Mouse (Mus musculus) liver, adult 2 months (tissue): ENCODE data around the gene Ndufs7. TPM values are rescaled to one million over a fixed set of nuclear protein-coding genes. Genes with fewer than 3 reads are reported as not detected.
A peak's percentile ranks its signal among the peaks of the same experiment; 100 is the strongest.

Source experiments
- DNase-seq: peaks from one replicate; pipeline ENCODE4 v3.0.0-alpha.2; 2011; ENCODE audit warnings: low read depth, low spot score; ENCODE audit errors: extremely low read depth
- H3K27ac ChIP-seq: fragments of 200-500 bp; replicated peaks from 2 replicates; pipeline ENCODE4 v1.5.1; 2012; ENCODE audit warnings: low read depth, mild to moderate bottlenecking, control low read depth, inconsistent platforms, low read length; ENCODE audit not compliant: insufficient read depth
- H3K27me3 ChIP-seq: fragments of 200-500 bp; 2 replicates; pipeline ENCODE4 v1.6.1; 2012; ENCODE audit warnings: mild to moderate bottlenecking, moderate library complexity, low read length, inconsistent platforms; ENCODE audit not compliant: control insufficient read depth, insufficient read depth
- H3K36me3 ChIP-seq: fragments of 200-500 bp; 2 replicates; pipeline ENCODE4 v1.6.1; 2012; ENCODE audit warnings: low read length, inconsistent platforms; ENCODE audit not compliant: control insufficient read depth, insufficient read depth
- H3K4me1 ChIP-seq: fragments of 200-500 bp; 2 replicates; pipeline ENCODE4 v1.6.1; 2011; ENCODE audit warnings: low read length; ENCODE audit not compliant: control insufficient read depth, insufficient read depth
- H3K4me3 ChIP-seq: fragments of 200-500 bp; 2 replicates; pipeline ENCODE4 v1.5.1; 2011; ENCODE audit warnings: low read depth, mild to moderate bottlenecking, control low read depth, low read length, moderate library complexity; ENCODE audit not compliant: insufficient read depth
- H3K79me2 ChIP-seq: fragments of 200-500 bp; 2 replicates; pipeline ENCODE4 v1.6.1; 2012; ENCODE audit warnings: inconsistent platforms, mild to moderate bottlenecking, low read length, moderate library complexity; ENCODE audit not compliant: control insufficient read depth, insufficient read depth
- H3K9ac ChIP-seq: fragments of 200-500 bp; 2 replicates; pipeline ENCODE4 v1.6.1; 2012; ENCODE audit warnings: low read depth, mild to moderate bottlenecking, control low read depth, inconsistent platforms, low read length
- CTCF ChIP-seq: fragments of 200-500 bp; IDR thresholded peaks from 2 replicates; pipeline ENCODE4 v1.5.1; 2011; ENCODE audit warnings: low read depth, low read length, control low read depth
- POLR2A ChIP-seq: fragments of 200-500 bp; IDR thresholded peaks from 2 replicates; pipeline ENCODE4 v1.6.1; 2011; ENCODE audit warnings: low read length, control low read depth; ENCODE audit not compliant: insufficient read depth; ENCODE audit errors: extremely low read depth
- WGBS: fragments of 180-500 bp; shearing (Covaris S2); methylation state at CpG from one replicate; pipeline ENCODE4 v1.1.7; 2018; 5-methylcytosine and 5-hydroxymethylcytosine counted together
- polyA plus RNA-seq: library from polyadenylated mRNA; depleted of rRNA; stranded (reverse); fragments of >200 nt; gene quantifications from 2 replicates; pipeline ENCODE4 v1.2.3, GENCODE M21; 2012
- total RNA-seq: library from RNA; depleted of rRNA; stranded (reverse); fragments of >200 nt; gene quantifications from 2 replicates; pipeline ENCODE4 v1.2.3, GENCODE M21; 2014

The Ndufs7 gene
- total and polyA plus RNA-seq, 2 experiments: 165 to 560 TPM

DNA sequence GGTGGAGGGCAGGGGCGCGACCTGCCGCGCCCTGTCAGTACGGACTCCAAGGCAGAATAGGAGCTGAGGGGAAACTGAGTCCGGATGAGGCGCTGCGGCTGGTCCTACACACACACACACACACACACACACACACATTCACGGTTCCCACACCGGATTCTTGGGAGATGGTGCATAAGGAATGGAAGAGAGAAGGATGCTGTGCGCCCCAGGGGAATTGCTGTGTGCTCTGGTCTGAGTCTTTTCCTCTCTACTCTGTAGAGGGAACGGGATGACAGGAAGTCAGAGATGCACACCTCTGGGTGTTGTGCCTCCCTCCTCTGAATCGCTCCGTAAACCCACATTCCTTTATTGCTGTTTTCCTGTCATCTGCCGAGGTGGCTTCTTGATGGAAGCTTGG is 50.4 kb downstream of the Ndufs7 start:
- 0 out of 2 replicates have a peak, but pooled peaks cover 4% of the 10 kb centered on the region for H3K27me3 ChIP-seq
- H3K79me2 ChIP-seq: no peaks in the 10 kb centered on the region
- DNase-seq: no peak
- no peak overlapping the region for H3K27ac ChIP-seq
- H3K36me3 ChIP-seq: peaks cover 4% of the 10 kb centered on the region
- TF ChIP-seq CTCF (no peak), POLR2A (no peak)
- H3K4me3 ChIP-seq: no peak overlapping the region
- H3K4me1 ChIP-seq: 0 out of 2 replicates have a peak, but pooled peaks cover 2% of the 10 kb centered on the region
- WGBS: 27% methylated on average over 15 of the region's 15 CpGs
- H3K9ac ChIP-seq: no peak overlapping the region

GRCm38 (mm10) chr10:80299824-80300223 is 50.9 kb downstream of the Ndufs7 start:
- no peak overlapping the region for H3K4me3 ChIP-seq
- H3K9ac ChIP-seq: no peak overlapping the region
- H3K4me1 ChIP-seq: 0 out of 2 replicates have a peak, but pooled peaks cover 2% of the 10 kb centered on the region
- WGBS: 59% methylated on average over 10 of the region's 10 CpGs
- H3K79me2 ChIP-seq: no peaks in the 10 kb centered on the region
- TF ChIP-seq POLR2A (no peak), CTCF (no peak)
- no peak for DNase-seq
- H3K36me3 ChIP-seq: no peaks in the 10 kb centered on the region
- no peak overlapping the region for H3K27ac ChIP-seq
- H3K27me3 ChIP-seq: 0 out of 2 replicates have a peak, but pooled peaks cover 4% of the 10 kb centered on the region

- no peak for DNase-seq
- TF ChIP-seq CTCF (no peak), POLR2A (no peak)
These were observed 51.8 kb downstream of the Ndufs7 start for GRCm38 (mm10) chr10:80300672-80301181.

DNA sequence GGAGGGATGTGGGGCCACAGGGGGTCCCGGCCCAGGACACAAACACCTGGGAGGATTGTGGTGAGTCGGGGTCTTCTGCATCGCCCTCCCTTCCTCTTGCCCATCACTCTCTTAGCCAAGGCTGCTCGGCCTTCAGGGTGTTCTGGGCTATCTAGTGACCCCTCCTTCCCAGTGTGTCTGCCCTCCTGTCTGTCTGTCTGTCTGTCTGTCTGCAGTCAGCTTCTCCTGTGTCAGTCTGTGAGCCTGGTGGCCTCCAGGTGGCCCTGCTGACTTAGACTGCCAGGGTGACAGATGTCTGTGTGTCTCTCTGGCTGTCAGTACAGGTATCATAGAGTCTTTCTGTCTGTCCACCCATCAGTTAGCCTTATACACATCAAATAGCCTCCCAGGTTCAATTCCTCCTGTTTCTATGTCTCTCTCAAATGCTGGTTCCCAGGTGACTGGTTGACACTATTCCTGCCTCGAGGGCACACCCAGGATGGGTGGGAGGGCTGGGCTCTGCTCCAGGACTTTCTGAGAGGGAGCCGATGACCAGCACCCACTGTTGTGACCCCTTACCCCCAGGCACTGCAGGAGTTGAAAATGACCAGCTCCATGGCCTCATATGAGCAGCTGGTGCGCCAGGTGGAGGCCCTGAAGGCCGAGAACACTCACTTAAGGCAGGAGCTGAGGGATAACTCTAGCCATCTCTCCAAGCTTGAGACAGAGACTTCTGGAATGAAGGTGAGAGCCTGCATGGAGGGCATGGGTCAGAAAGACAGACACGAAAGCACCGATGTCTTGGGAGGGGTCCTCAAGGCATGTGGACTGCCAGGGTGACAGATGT is 52.5 kb downstream of the Ndufs7 start:
- Histone ChIP-seq H3K36me3 (no peaks in the 10 kb centered on the region), H3K4me1 (0 out of 2 replicates have a peak, but pooled peaks cover 2% of the 10 kb centered on the region), H3K9ac (no peak overlapping the region), H3K4me3 (no peak overlapping the region), H3K79me2 (no peaks in the 10 kb centered on the region), H3K27ac (no peak overlapping the region), H3K27me3 (0 out of 2 replicates have a peak, but pooled peaks cover 4% of the 10 kb centered on the region)
- WGBS: 80% methylated on average over 10 of the region's 10 CpGs
- TF ChIP-seq POLR2A (no peak), CTCF (no peak)
- DNase-seq: no peak

More at GRCm38 (mm10) chr10:80300672-80301181, 51.8 kb downstream of the Ndufs7 start:
- Histone ChIP-seq H3K27ac (no peak overlapping the region), H3K4me3 (no peak overlapping the region), H3K27me3 (0 out of 2 replicates have a peak, but pooled peaks cover 4% of the 10 kb centered on the region), H3K36me3 (no peaks in the 10 kb centered on the region), H3K9ac (no peak overlapping the region), H3K79me2 (no peaks in the 10 kb centered on the region), H3K4me1 (0 out of 2 replicates have a peak, but pooled peaks cover 2% of the 10 kb centered on the region)
- 53% methylated on average over 11 of the region's 11 CpGs for WGBS

GRCm38 (mm10) chr10:80302082-80302355 is 53.1 kb downstream of the Ndufs7 start:
- Histone ChIP-seq H3K27me3 (0 out of 2 replicates have a peak, but pooled peaks cover 4% of the 10 kb centered on the region), H3K36me3 (no peaks in the 10 kb centered on the region), H3K27ac (no peak overlapping the region), H3K9ac (no peak overlapping the region), H3K79me2 (no peaks in the 10 kb centered on the region), H3K4me1 (0 out of 2 replicates have a peak, but pooled peaks cover 2% of the 10 kb centered on the region), H3K4me3 (no peak overlapping the region)
- DNase-seq: no peak
- WGBS: 32% methylated on average over 5 of the region's 5 CpGs
- TF ChIP-seq CTCF (no peak), POLR2A (no peak)

DNA sequence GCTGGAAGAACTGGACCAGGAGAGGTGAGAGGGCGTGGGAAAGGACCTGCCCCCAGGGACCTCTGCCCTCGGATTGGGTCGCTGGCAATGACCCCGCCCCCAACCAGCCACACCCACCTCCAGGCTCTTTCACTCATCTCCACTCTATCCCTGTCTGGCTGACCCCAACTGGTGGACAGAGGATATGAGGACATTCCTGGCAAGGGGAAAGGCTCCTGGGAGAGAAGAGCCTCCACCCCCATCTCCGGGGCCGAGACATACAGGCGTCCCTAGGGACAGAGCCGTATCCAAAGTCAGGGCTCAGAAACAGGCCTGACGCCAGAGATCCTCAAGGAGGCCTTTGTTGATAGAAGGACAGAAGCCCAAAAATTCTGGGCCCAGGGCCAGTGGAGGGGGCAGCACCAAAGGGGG is 53.6 kb downstream of the Ndufs7 start:
- no peaks in the 10 kb centered on the region for H3K36me3 ChIP-seq
- H3K27ac ChIP-seq: no peak overlapping the region
- H3K79me2 ChIP-seq: no peaks in the 10 kb centered on the region
- DNase-seq: peak; percentile 55
- H3K4me1 ChIP-seq: 0 out of 2 replicates have a peak, but pooled peaks cover 2% of the 10 kb centered on the region
- TF ChIP-seq CTCF (no peak), POLR2A (no peak)
- 0 out of 2 replicates have a peak, but pooled peaks cover 4% of the 10 kb centered on the region for H3K27me3 ChIP-seq
- 27% methylated on average over 9 of the region's 9 CpGs for WGBS
- no peak overlapping the region for H3K4me3 ChIP-seq
- no peak overlapping the region for H3K9ac ChIP-seq
